Comparison of ENCODE assay signal across 11 mouse cellular contexts in genomic region chr9:63782744-63783143, GRCm38 (mm10). TPM values are rescaled to one million over a fixed set of nuclear protein-coding genes. Genes with fewer than 3 reads are reported as not detected.
DNase-seq lines count a peak whose midpoint lies in the region; ATAC-seq and TF ChIP-seq lines count a peak whose summit lies in the region.
"Had no signal": no experiment of that assay in that cellular context is flagged by ENCODE, and none has a peak within 500 bp of the region (broad histone marks: within the 10 kb centered on the region; RNA-seq: fewer than 3 reads in every experiment).

No protein-coding gene starts in this region.

- DNase-seq in lung, adult 2 months = no peak
- DNase-seq in c-Kit-negative CD71-positive TER-119-positive erythroid progenitor cells, embryonic 14.5 days (ENCODE audit: low read depth, low spot score) = peak; percentile 67
- no peak for DNase-seq in adrenal gland, adult 8-10 months
- no peak for DNase-seq in heart, adult 2 months
- DNase-seq: cerebellum, adult 11 months; thymus, adult 2 months had no signal

- no peak overlapping the region for H3K27ac ChIP-seq in lung, embryonic 15.5 days
- peak overlapping the region; percentile 63 for H3K27ac ChIP-seq in liver, embryonic 15.5 days (replicated peaks)
- no peak overlapping the region for H3K27ac ChIP-seq in heart, adult 2 months
- H3K27ac ChIP-seq: limb, embryonic 15.5 days had no signal

- no peak for TF ChIP-seq CTCF in lung, adult 2 months (IDR thresholded peaks at IDR 0.05; ENCODE audit: insufficient read depth, low read length)
- TF ChIP-seq CTCF in heart, adult 2 months (IDR thresholded peaks at IDR 0.05) = no peak

- 25% methylated on average over 4 of the region's 4 CpGs for WGBS in lung, embryonic 15.5 days
- WGBS in lung, adult 2 months = 58% methylated on average over 4 of the region's 4 CpGs
- 30% methylated on average over 4 of the region's 4 CpGs for WGBS in liver, embryonic 15.5 days (ENCODE audit: insufficient replicate concordance)
- 78% methylated on average over 4 of the region's 4 CpGs for WGBS in heart, adult 2 months

- no peaks in the 10 kb centered on the region for H3K27me3 ChIP-seq in lung, embryonic 15.5 days
- H3K27me3 ChIP-seq in liver, embryonic 15.5 days = no peaks in the 10 kb centered on the region
- H3K27me3 ChIP-seq in heart, adult 2 months (ENCODE audit: control insufficient read depth, insufficient read depth, low read length) = no peaks in the 10 kb centered on the region
- H3K27me3 ChIP-seq: limb, embryonic 15.5 days had no signal

- no peaks in the 10 kb centered on the region for H3K9me3 ChIP-seq in lung, embryonic 15.5 days
- no peaks in the 10 kb centered on the region for H3K9me3 ChIP-seq in liver, embryonic 15.5 days (replicated peaks)
- H3K9me3 ChIP-seq: limb, embryonic 15.5 days had no signal

- H3K79me2 ChIP-seq in heart, adult 2 months (replicated peaks; ENCODE audit: control insufficient read depth, insufficient read depth, low read length) = no peaks in the 10 kb centered on the region

- no peak for TF ChIP-seq EP300 in heart, adult 2 months (IDR thresholded peaks at IDR 0.05; ENCODE audit: insufficient read depth, low read depth, low read length)

- peak; percentile 49; the same call in 1 of the 2 replicates for ATAC-seq in lung, embryonic 15.5 days (ENCODE audit: borderline replicate concordance, extremely low read depth, low FRiP score, low TSS enrichment)
- ATAC-seq in hematopoietic stem cell, adult 5-6 weeks (replicated peaks in 1 of 2; ENCODE audit: insufficient read depth in 1 of 2, low FRiP score in 2 of 2, low TSS enrichment in 1 of 2, low read depth in 1 of 2, poor library complexity in 2 of 2, severe bottlenecking in 2 of 2) = peak; percentile 42 to 46; a peak in 3 of 4 replicates
- ATAC-seq in liver, embryonic 15.5 days (ENCODE audit: insufficient read depth) = peak; percentile 79
- ATAC-seq: forebrain, embryonic 16.5 days had no signal

- no peak overlapping the region for H3K4me2 ChIP-seq in lung, embryonic 15.5 days
- H3K4me2 ChIP-seq in liver, embryonic 15.5 days = peak overlapping the region; percentile 55
- H3K4me2 ChIP-seq: limb, embryonic 15.5 days had no signal

- no peak overlapping the region for H3K9ac ChIP-seq in lung, embryonic 15.5 days
- H3K9ac ChIP-seq in liver, embryonic 15.5 days = no peak overlapping the region
- no peak overlapping the region for H3K9ac ChIP-seq in heart, adult 2 months (ENCODE audit: low read depth, low read length)
- H3K9ac ChIP-seq: limb, embryonic 15.5 days had no signal

- H3K4me1 ChIP-seq in lung, embryonic 15.5 days = peaks cover 45% of the 10 kb centered on the region
- peaks cover 4% of the 10 kb centered on the region; the same call in 1 of the 2 replicates for H3K4me1 ChIP-seq in lung, adult 2 months (ENCODE audit: control insufficient read depth, insufficient read depth, low read length)
- H3K4me1 ChIP-seq in liver, embryonic 15.5 days (replicated peaks) = peaks cover 71% of the 10 kb centered on the region
- peaks cover 10% of the 10 kb centered on the region for H3K4me1 ChIP-seq in heart, adult 2 months (ENCODE audit: control insufficient read depth, insufficient read depth, low read length)

- no peaks in the 10 kb centered on the region for H3K36me3 ChIP-seq in lung, embryonic 15.5 days
- no peaks in the 10 kb centered on the region for H3K36me3 ChIP-seq in liver, embryonic 15.5 days (replicated peaks)
- no peaks in the 10 kb centered on the region for H3K36me3 ChIP-seq in heart, adult 2 months (ENCODE audit: control insufficient read depth, insufficient read depth, low read length)
- H3K36me3 ChIP-seq: limb, embryonic 15.5 days had no signal

- no peak for TF ChIP-seq POLR2A in lung, adult 2 months (IDR thresholded peaks at IDR 0.05; ENCODE audit: borderline replicate concordance, extremely low read depth, low read depth, low read length)
- TF ChIP-seq POLR2A in heart, adult 2 months (IDR thresholded peaks at IDR 0.05; ENCODE audit: insufficient read depth, low read depth, low read length) = no peak

- intact Hi-C loops in heart, adult 2 months (cut with DNase I) = no loop called here

- H3K4me3 ChIP-seq in lung, embryonic 15.5 days = no peak overlapping the region
- H3K4me3 ChIP-seq in lung, adult 2 months (replicated peaks; ENCODE audit: extremely low read depth, low read depth, low read length) = no peak overlapping the region
- H3K4me3 ChIP-seq in liver, embryonic 15.5 days (replicated peaks) = peak overlapping the region; percentile 7; the same call in 1 of the 2 replicates
- no peak overlapping the region for H3K4me3 ChIP-seq in heart, adult 2 months
- H3K4me3 ChIP-seq: limb, embryonic 15.5 days had no signal

RNA-seq across cellular contexts. Expression of gene Smad3, which starts 24.9 kb away (rescaled TPM):
- 20.2 and 20.7 TPM in 2 replicates for polyA plus RNA-seq in lung, embryonic 15.5 days (2015; fragmentation: Nextera tagmentation; extraction: Ambion mirVana)
- polyA plus RNA-seq in lung, adult 2 months (2012; rRNA removed) = 34.6 and 41.0 TPM in 2 replicates
- total RNA-seq in hematopoietic stem cell, adult 5-6 weeks (2017) = 43.1 and 45.5 TPM in 2 replicates
- polyA plus RNA-seq in liver, embryonic 15.5 days (2015; fragmentation: Nextera tagmentation; extraction: Ambion mirVana) = 3.0 TPM in 2 replicates
- total RNA-seq in adrenal gland, adult 8-10 months (2022) = 10 to 100 TPM; 27.0 to 49.6 (median 37.1) TPM
- 10 to 100 TPM; 12.4 to 13.0 TPM for total RNA-seq in heart, adult 2 months (2021)
- polyA plus RNA-seq in heart, adult 2 months (2012; rRNA removed) = 18.4 and 24.0 TPM in 2 replicates
